In the genomic region with DNA sequence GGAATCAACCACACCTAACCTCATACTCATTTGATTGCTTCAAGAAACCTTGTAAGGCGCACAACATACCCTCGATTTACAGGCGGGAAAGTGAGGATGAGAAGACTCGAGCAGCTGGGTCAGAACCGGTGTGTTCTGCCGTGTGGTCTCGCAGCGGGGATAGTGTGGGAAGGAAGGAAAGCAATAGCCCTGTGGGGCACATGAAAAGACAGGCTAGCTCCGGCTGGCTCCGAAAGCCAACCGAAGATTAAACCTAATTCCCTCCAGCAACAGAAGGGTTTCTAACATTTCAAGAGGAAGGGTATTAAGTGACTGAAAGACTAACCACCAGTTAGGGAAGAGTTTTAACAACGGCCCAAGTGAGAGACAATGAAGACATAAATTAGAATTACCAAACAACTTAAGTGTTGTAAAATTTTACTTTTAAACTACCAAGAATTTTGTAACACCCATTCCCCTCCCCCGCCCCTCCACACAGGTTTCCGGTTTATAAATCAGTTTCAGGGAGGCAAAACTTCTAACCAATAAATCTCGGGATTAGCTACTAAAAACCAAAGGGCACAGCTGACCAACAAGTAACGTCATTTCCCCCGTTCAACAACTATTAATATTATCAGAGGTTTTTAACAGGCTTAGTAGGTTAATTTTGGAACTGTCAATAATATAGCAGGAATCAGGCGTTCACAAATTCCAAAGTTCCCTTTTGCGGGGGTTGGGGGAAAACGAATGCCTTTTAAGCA, we compare ENCODE assay signal across 7 mouse cellular contexts. TPM values are rescaled to one million over a fixed set of nuclear protein-coding genes. Genes with fewer than 3 reads are reported as not detected.
DNase-seq lines count a peak whose midpoint lies in the region; ATAC-seq and TF ChIP-seq lines count a peak whose summit lies in the region.

No protein-coding gene starts in this region.

- peak overlapping the region; percentile 98 for H3K9ac ChIP-seq in embryonic facial prominence, embryonic 15.5 days
- H3K9ac ChIP-seq in kidney, embryonic 15.5 days, result peak overlapping the region; percentile 100

- 2% methylated on average over 20 of the region's 20 CpGs for WGBS in embryonic facial prominence, embryonic 15.5 days
- 4% methylated on average over 20 of the region's 20 CpGs for WGBS in kidney, embryonic 15.5 days

- peak overlapping the region; percentile 61 for H3K4me2 ChIP-seq in embryonic facial prominence, embryonic 15.5 days (replicated peaks)
- peak overlapping the region; percentile 63 for H3K4me2 ChIP-seq in kidney, embryonic 15.5 days
- H3K4me2 ChIP-seq in myocyte (ENCODE audit: low read depth), result peak overlapping the region; percentile 81

- no peak for DNase-seq in ovary, postnatal 14 days (ENCODE audit: low spot score)
- no peak for DNase-seq in thymus, postnatal 4 days

- peak overlapping the region; percentile 91 for H3ac ChIP-seq in myocyte (ENCODE audit: control insufficient read depth, insufficient read length)

- no peak for TF ChIP-seq POLR2A in myocyte (IDR thresholded peaks at IDR 0.05; ENCODE audit: insufficient read length, low read depth)

- peaks cover 67% of the 10 kb centered on the region for H3K36me3 ChIP-seq in megakaryocyte, embryonic 14.5 days (replicated peaks; ENCODE audit: low read length)
- peaks cover 21% of the 10 kb centered on the region; the same call in 1 of the 2 replicates for H3K36me3 ChIP-seq in embryonic facial prominence, embryonic 15.5 days
- peaks cover 47% of the 10 kb centered on the region for H3K36me3 ChIP-seq in kidney, embryonic 15.5 days
- H3K36me3 ChIP-seq in myocyte (ENCODE audit: control insufficient read depth, insufficient read depth), result peaks cover 15% of the 10 kb centered on the region

- peaks cover 59% of the 10 kb centered on the region for H3K79me2 ChIP-seq in myocyte (ENCODE audit: control insufficient read depth, insufficient read depth)

- no peak for ATAC-seq in megakaryocyte, adult 5-6 weeks (ENCODE audit: poor library complexity, severe bottlenecking)
- ATAC-seq in embryonic facial prominence, embryonic 15.5 days (ENCODE audit: insufficient number of reproducible peaks, low FRiP score, low TSS enrichment, low read depth), result no peak
- ATAC-seq in kidney, embryonic 15.5 days (replicated peaks; ENCODE audit: low FRiP score), result no peak

- H3K9me3 ChIP-seq in megakaryocyte, embryonic 14.5 days, result peaks cover 7% of the 10 kb centered on the region; the same call in 1 of the 2 replicates
- no peaks in the 10 kb centered on the region for H3K9me3 ChIP-seq in embryonic facial prominence, embryonic 15.5 days (replicated peaks)
- no peaks in the 10 kb centered on the region for H3K9me3 ChIP-seq in kidney, embryonic 15.5 days (replicated peaks)

- no peaks in the 10 kb centered on the region for H3K27me3 ChIP-seq in megakaryocyte, embryonic 14.5 days (replicated peaks)
- no peaks in the 10 kb centered on the region for H3K27me3 ChIP-seq in embryonic facial prominence, embryonic 15.5 days
- H3K27me3 ChIP-seq in kidney, embryonic 15.5 days, result no peaks in the 10 kb centered on the region
- H3K27me3 ChIP-seq in myocyte (ENCODE audit: control insufficient read depth, insufficient read depth, insufficient read length), result no peaks in the 10 kb centered on the region

- H3K4me3 ChIP-seq in megakaryocyte, embryonic 14.5 days (replicated peaks), result peak overlapping the region; percentile 94
- H3K4me3 ChIP-seq in embryonic facial prominence, embryonic 15.5 days (replicated peaks), result peak overlapping the region; percentile 83
- H3K4me3 ChIP-seq in kidney, embryonic 15.5 days (replicated peaks), result peak overlapping the region; percentile 95
- H3K4me3 ChIP-seq in myocyte, result peak overlapping the region; percentile 54

- peak overlapping the region; percentile 98 for H3K27ac ChIP-seq in embryonic facial prominence, embryonic 15.5 days (replicated peaks)
- H3K27ac ChIP-seq in kidney, embryonic 15.5 days, result peak overlapping the region; percentile 98

- peaks cover 75% of the 10 kb centered on the region for H3K4me1 ChIP-seq in megakaryocyte, embryonic 14.5 days
- H3K4me1 ChIP-seq in embryonic facial prominence, embryonic 15.5 days, result peaks cover 21% of the 10 kb centered on the region
- peaks cover 25% of the 10 kb centered on the region for H3K4me1 ChIP-seq in kidney, embryonic 15.5 days

TF ChIP-seq in myocyte, 11 proteins besides CTCF, POLR2A, EP300 and RAD21:
- TF ChIP-seq USF1 (IDR thresholded peaks at IDR 0.05; ENCODE audit: low read depth) (peak; percentile 16), SRF (IDR thresholded peaks at IDR 0.05; ENCODE audit: control insufficient read depth, insufficient read length, low read depth) (no peak)

RNA-seq across cellular contexts. Expression of gene Maml1, which starts 1.5 kb away (rescaled TPM):
- polyA plus RNA-seq in megakaryocyte, embryonic 14.5 days (2012; ENCODE audit: insufficient read depth, low replicate concordance), result 4.5 and 8.3 TPM in 2 replicates
- 28.0 and 30.6 TPM in 2 replicates for total RNA-seq in megakaryocyte, adult 5-6 weeks (2015)
- 8.8 and 11.7 TPM in 2 replicates for total RNA-seq in megakaryocyte, adult 5-6 weeks (2017)
- 5.8 and 6.9 TPM in 2 replicates for polyA plus RNA-seq in embryonic facial prominence, embryonic 15.5 days (2015; fragmentation: Nextera tagmentation; extraction: Ambion mirVana)
- 5.2 and 5.8 TPM in 2 replicates for polyA plus RNA-seq in kidney, embryonic 15.5 days (2015; fragmentation: Nextera tagmentation; extraction: Ambion mirVana)
- polyA plus RNA-seq in myocyte (2012; fragmentation: generic; extraction: Trizol), result 13.7 TPM

RNA-seq across cellular contexts. Expression of gene Canx, which starts 34.8 kb away (rescaled TPM):
- 4.5 and 79.1 TPM in 2 replicates for polyA plus RNA-seq in megakaryocyte, embryonic 14.5 days (2012; ENCODE audit: insufficient read depth, low replicate concordance)
- total RNA-seq in megakaryocyte, adult 5-6 weeks (2015), result 242 and 264 TPM in 2 replicates
- 684 and 685 TPM in 2 replicates for total RNA-seq in megakaryocyte, adult 5-6 weeks (2017)
- polyA plus RNA-seq in embryonic facial prominence, embryonic 15.5 days (2015; fragmentation: Nextera tagmentation; extraction: Ambion mirVana), result 284 and 286 TPM in 2 replicates
- 372 and 393 TPM in 2 replicates for polyA plus RNA-seq in kidney, embryonic 15.5 days (2015; fragmentation: Nextera tagmentation; extraction: Ambion mirVana)
- 139 TPM for polyA plus RNA-seq in myocyte (2012; fragmentation: generic; extraction: Trizol)

RNA-seq across cellular contexts. Expression of gene Ltc4s, which starts 52.2 kb away (rescaled TPM):
- 10.5 and 22.9 TPM in 2 replicates for polyA plus RNA-seq in megakaryocyte, embryonic 14.5 days (2012; ENCODE audit: insufficient read depth, low replicate concordance)
- total RNA-seq in megakaryocyte, adult 5-6 weeks (2015), result not detected in 2 replicates
- total RNA-seq in megakaryocyte, adult 5-6 weeks (2017), result 0.66 TPM in 1 of 2 replicates, not detected in the other
- polyA plus RNA-seq in embryonic facial prominence, embryonic 15.5 days (2015; fragmentation: Nextera tagmentation; extraction: Ambion mirVana), result 2.5 and 4.0 TPM in 2 replicates
- polyA plus RNA-seq in kidney, embryonic 15.5 days (2015; fragmentation: Nextera tagmentation; extraction: Ambion mirVana), result 1.4 and 1.9 TPM in 2 replicates
- polyA plus RNA-seq in myocyte (2012; fragmentation: generic; extraction: Trizol), result 1.8 TPM
